Mouse (Mus musculus) olfactory bulb, adult 2 months (tissue): ENCODE measurements at regions not wholly inside any gene's neighbourhood (a gene's known extent, or its start where the extent isn't known, plus 50 kb on each side); places are given as distances from the start of the nearest gene placed in this dataset.

ENCODE experiments used
- H3K27ac ChIP-seq: fragments of 200-500 bp; 2 replicates; pipeline ENCODE4 v1.5.1; 2012; ENCODE audit warnings: low read depth, low read length; ENCODE audit not compliant: insufficient read depth
- H3K4me1 ChIP-seq: fragments of 200-500 bp; 2 replicates; pipeline ENCODE4 v1.6.1; 2012; ENCODE audit warnings: low read length; ENCODE audit not compliant: control insufficient read depth, insufficient read depth
- H3K4me3 ChIP-seq: fragments of 200-500 bp; 2 replicates; pipeline ENCODE4 v1.5.1; 2012; ENCODE audit warnings: mild to moderate bottlenecking, low read depth, low read length, moderate library complexity; ENCODE audit not compliant: insufficient read depth
- CTCF ChIP-seq: fragments of 200-500 bp; IDR thresholded peaks from 2 replicates; pipeline ENCODE4 v1.5.1; 2012; ENCODE audit warnings: low read depth, mild to moderate bottlenecking, low read length, moderate library complexity; ENCODE audit not compliant: insufficient read depth
- POLR2A ChIP-seq: fragments of 200-500 bp; IDR thresholded peaks from 2 replicates; pipeline ENCODE4 v1.6.1; 2012; ENCODE audit warnings: mild to moderate bottlenecking, low read depth, low read length, moderate library complexity; ENCODE audit not compliant: insufficient read depth
- WGBS: fragments of 180-500 bp; shearing (Covaris S2); methylation state at CpG from one replicate; pipeline ENCODE4 v1.1.7; 2018; 5-methylcytosine and 5-hydroxymethylcytosine counted together

- 81% methylated on average over 3 of the region's 3 CpGs for WGBS
- no peak for TF ChIP-seq CTCF
- TF ChIP-seq POLR2A: no peak
- Histone ChIP-seq H3K4me3 (no peak overlapping the region), H3K4me1 (no peaks in the 10 kb centered on the region), H3K27ac (no peak overlapping the region)
These were observed 2644.0 kb downstream of the Gm37988 start for GRCm38 (mm10) chr1:7451660-7452155.

- H3K27ac ChIP-seq: no peak overlapping the region
- H3K4me3 ChIP-seq: no peak overlapping the region
- TF ChIP-seq CTCF: no peak
- no peak for TF ChIP-seq POLR2A
- H3K4me1 ChIP-seq: no peaks in the 10 kb centered on the region
- WGBS: 80% methylated on average over 2 of the region's 2 CpGs
These were observed 2647.2 kb downstream of the Gm37988 start for GRCm38 (mm10) chr1:7454931-7455330.

GRCm38 (mm10) chr1:7457895-7458294, 2650.2 kb downstream of the Gm37988 start:
- Histone ChIP-seq H3K27ac (no peak overlapping the region), H3K4me1 (no peaks in the 10 kb centered on the region), H3K4me3 (no peak overlapping the region)
- TF ChIP-seq CTCF (no peak), POLR2A (no peak)

GRCm38 (mm10) chr1:7494096-7494495, 2686.4 kb downstream of the Gm37988 start:
- Histone ChIP-seq H3K4me3 (no peak overlapping the region), H3K4me1 (no peaks in the 10 kb centered on the region), H3K27ac (no peak overlapping the region)
- no peak for TF ChIP-seq CTCF
- TF ChIP-seq POLR2A: no peak
- WGBS: 90% methylated on average over 1 of the region's 1 CpGs

- TF ChIP-seq CTCF (no peak), POLR2A (no peak)
- Histone ChIP-seq H3K4me1 (no peaks in the 10 kb centered on the region), H3K27ac (no peak overlapping the region), H3K4me3 (no peak overlapping the region)
- 71% methylated on average over 6 of the region's 6 CpGs for WGBS
These were observed 2691.3 kb downstream of the Gm37988 start for GRCm38 (mm10) chr1:7499042-7499441.

- no peak overlapping the region for H3K4me3 ChIP-seq
- WGBS: 83% methylated on average over 2 of the region's 2 CpGs
- no peak for TF ChIP-seq POLR2A
- TF ChIP-seq CTCF: no peak
- H3K27ac ChIP-seq: no peak overlapping the region
- no peaks in the 10 kb centered on the region for H3K4me1 ChIP-seq
These were observed 2694.7 kb downstream of the Gm37988 start for GRCm38 (mm10) chr1:7502363-7502762.

DNA sequence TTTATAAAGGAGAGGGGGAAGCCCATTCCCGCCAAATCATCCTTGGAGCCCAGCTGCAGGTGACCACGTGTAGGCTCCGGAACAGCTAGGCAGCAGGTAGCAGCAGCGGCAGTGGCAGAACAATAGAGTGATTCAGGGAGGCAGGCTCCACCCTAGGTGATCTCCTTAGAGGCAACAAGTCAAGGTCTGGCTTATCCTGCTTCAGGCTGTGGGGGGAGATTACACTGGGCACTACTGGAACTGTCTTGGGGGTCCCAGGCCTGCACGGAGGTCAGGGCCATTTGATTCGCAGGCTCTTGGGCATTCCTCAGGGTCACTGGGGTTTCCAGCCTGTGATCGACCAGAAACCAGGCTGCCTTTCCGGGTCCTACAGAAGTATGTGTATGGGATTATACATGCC, 2711.1 kb downstream of the Gm37988 start:
- 58% methylated on average over 8 of the region's 8 CpGs for WGBS
- Histone ChIP-seq H3K4me1 (no peaks in the 10 kb centered on the region; the same call in 1 of the 2 replicates), H3K4me3 (no peak overlapping the region), H3K27ac (no peak overlapping the region)
- TF ChIP-seq CTCF (no peak), POLR2A (no peak)

- TF ChIP-seq CTCF (no peak), POLR2A (no peak)
- Histone ChIP-seq H3K4me1 (no peaks in the 10 kb centered on the region), H3K4me3 (no peak overlapping the region), H3K27ac (no peak overlapping the region)
These were observed 2725.8 kb downstream of the Gm37988 start for GRCm38 (mm10) chr1:7533506-7533905.

GRCm38 (mm10) chr1:7535191-7535590, 2727.5 kb downstream of the Gm37988 start:
- TF ChIP-seq CTCF (no peak), POLR2A (no peak)
- Histone ChIP-seq H3K4me1 (no peaks in the 10 kb centered on the region), H3K27ac (no peak overlapping the region), H3K4me3 (no peak overlapping the region)

DNA sequence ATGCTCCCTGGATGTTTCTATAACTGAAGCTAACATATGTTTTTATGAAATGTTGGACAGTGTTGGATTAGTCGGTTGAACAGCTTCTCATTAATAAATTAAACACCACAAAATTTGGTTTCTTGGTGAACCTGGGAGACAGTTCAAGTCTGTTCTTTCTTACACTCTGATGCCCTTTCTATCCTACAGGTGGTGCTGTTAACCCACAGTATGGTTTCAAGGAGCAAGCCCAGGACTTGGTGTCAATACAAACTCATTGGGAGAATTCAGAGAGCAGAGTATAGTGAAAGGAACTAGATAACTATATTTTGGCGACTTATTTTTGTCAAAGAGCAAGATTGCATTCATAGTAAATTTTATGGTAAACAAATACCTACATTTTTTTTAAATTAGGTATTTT, 2735.8 kb downstream of the Gm37988 start:
- no peak for TF ChIP-seq CTCF
- no peak for TF ChIP-seq POLR2A
- no peak overlapping the region for H3K4me3 ChIP-seq
- 27% methylated on average over 2 of the region's 2 CpGs for WGBS

More for the DNA sequence above, 2735.8 kb downstream of the Gm37988 start:
- Histone ChIP-seq H3K4me1 (no peaks in the 10 kb centered on the region), H3K27ac (no peak overlapping the region)
